ENCODE assay signal across 21 mouse cellular contexts in genomic region chr1:106194263-106194662, GRCm38 (mm10).
"Had no signal": no experiment of that assay in that cellular context is flagged by ENCODE, and none has a peak within 500 bp of the region (broad histone marks: within the 10 kb centered on the region; RNA-seq: fewer than 3 reads in every experiment).

No protein-coding gene starts in this region.

- H3K4me2 ChIP-seq: lung, embryonic 14.5 days; midbrain, embryonic 12.5 days; neural tube, embryonic 13.5 days; neural tube, embryonic 15.5 days; stomach, embryonic 15.5 days had no signal

- ATAC-seq: midbrain, embryonic 16.5 days had no signal

- H3K4me3 ChIP-seq: midbrain, embryonic 10.5 days; midbrain, embryonic 12.5 days; myocyte; neural tube, embryonic 13.5 days; neural tube, embryonic 15.5 days; stomach, embryonic 15.5 days had no signal

- H3K9ac ChIP-seq: lung, embryonic 14.5 days; midbrain, embryonic 12.5 days; neural tube, embryonic 13.5 days; neural tube, embryonic 15.5 days; stomach, embryonic 15.5 days had no signal

- H3K27ac ChIP-seq: midbrain, embryonic 10.5 days; midbrain, embryonic 12.5 days; neural tube, embryonic 13.5 days; stomach, embryonic 15.5 days; stomach, postnatal 0 days had no signal

- H3K9me3 ChIP-seq: midbrain, embryonic 10.5 days; midbrain, embryonic 12.5 days; neural tube, embryonic 13.5 days; neural tube, embryonic 15.5 days; stomach, embryonic 15.5 days had no signal

- H3K4me1 ChIP-seq: stomach, embryonic 15.5 days had no signal

- H3K36me3 ChIP-seq: midbrain, embryonic 10.5 days; midbrain, embryonic 12.5 days; neural tube, embryonic 13.5 days; neural tube, embryonic 15.5 days; stomach, embryonic 15.5 days had no signal

- H3K27me3 ChIP-seq: midbrain, embryonic 12.5 days; neural tube, embryonic 13.5 days; neural tube, embryonic 15.5 days; stomach, embryonic 15.5 days had no signal

- DNase-seq: lung, adult 18-20 months; lung, embryonic 14.5 days; lung, postnatal 10 days; lung, postnatal 4 days; midbrain, embryonic 14.5 days; retina, postnatal 1 day; right cerebral cortex, adult 18-20 months; right cerebral cortex, postnatal 25 days; right cerebral cortex, postnatal 4 days; spleen, adult 18-20 months; thymus, adult 2 months; thymus, postnatal 25 days; thymus, postnatal 4 days had no signal
